ENCODE assay signal across 14 mouse cellular contexts in genomic region chr2:160062148-160062937, GRCm38 (mm10).
DNase-seq lines count a peak whose midpoint lies in the region; ATAC-seq lines count a peak whose summit lies in the region.
"Had no signal": no experiment of that assay in that cellular context is flagged by ENCODE, and none has a peak within 500 bp of the region (broad histone marks: within the 10 kb centered on the region; RNA-seq: fewer than 3 reads in every experiment).

No protein-coding gene starts in this region.

- H3K27me3 ChIP-seq in forebrain, embryonic 11.5 days (ENCODE audit: control insufficient read depth, insufficient read depth, low read length) = peaks cover 3% of the 10 kb centered on the region; the same call in 1 of the 2 replicates
- H3K27me3 ChIP-seq: embryonic facial prominence, embryonic 12.5 days; liver, embryonic 15.5 days had no signal

- ATAC-seq in forebrain, embryonic 11.5 days (replicated peaks; ENCODE audit: low FRiP score) = no peak
- ATAC-seq: forebrain, embryonic 16.5 days; midbrain, embryonic 16.5 days had no signal

- H3K36me3 ChIP-seq in forebrain, embryonic 11.5 days (ENCODE audit: control insufficient read depth, insufficient read depth, low read length) = no peaks in the 10 kb centered on the region
- H3K36me3 ChIP-seq: embryonic facial prominence, embryonic 12.5 days; heart, embryonic 10.5 days; hindbrain, embryonic 13.5 days; liver, embryonic 15.5 days had no signal

- H3K9ac ChIP-seq in forebrain, embryonic 11.5 days (ENCODE audit: low read length) = no peak overlapping the region
- H3K9ac ChIP-seq: embryonic facial prominence, embryonic 12.5 days; hindbrain, embryonic 13.5 days; liver, embryonic 15.5 days had no signal

- WGBS in forebrain, embryonic 11.5 days = 72% methylated on average over 4 of the region's 4 CpGs

- 0 out of 2 replicates have a peak, but pooled peaks cover 2% of the 10 kb centered on the region for H3K4me1 ChIP-seq in forebrain, embryonic 11.5 days (replicated peaks; ENCODE audit: control insufficient read depth, insufficient read depth, low read length)
- H3K4me1 ChIP-seq: liver, embryonic 15.5 days had no signal

- intact Hi-C loops in left cerebral cortex, postnatal 36 days (cut with DNase I) = loop anchor here (5.0 kb wide), 1 partner anchor 305 kb away; the partner anchor contains the start of gene Mafb

- H3K4me3 ChIP-seq in forebrain, embryonic 11.5 days (ENCODE audit: low read depth, low read length) = no peak overlapping the region
- H3K4me3 ChIP-seq: embryonic facial prominence, embryonic 12.5 days; heart, embryonic 10.5 days; hindbrain, embryonic 13.5 days; liver, embryonic 15.5 days had no signal

- H3K9me3 ChIP-seq in forebrain, embryonic 11.5 days (ENCODE audit: control insufficient read depth, low read length) = no peaks in the 10 kb centered on the region
- H3K9me3 ChIP-seq: embryonic facial prominence, embryonic 12.5 days; heart, embryonic 10.5 days; hindbrain, embryonic 13.5 days; liver, embryonic 15.5 days had no signal

- peak; percentile 12 to 33 for DNase-seq in kidney, adult 8-10 months
- DNase-seq in kidney, adult 11 months = no peak
- peak; percentile 9 for DNase-seq in thymus, postnatal 4 days
- DNase-seq in thymus, postnatal 0 days (ENCODE audit: low spot score) = no peak
- DNase-seq in kidney, postnatal 10 days = peak; percentile 20
- no peak for DNase-seq in forebrain, embryonic 11.5 days (ENCODE audit: low spot score)
- no peak for DNase-seq in left cerebral cortex, postnatal 36 days (ENCODE audit: low spot score in 2 of 2)
- DNase-seq: layer of hippocampus, postnatal 36 days had no signal

- H3K27ac ChIP-seq in forebrain, embryonic 11.5 days (ENCODE audit: low read depth, low read length) = no peak overlapping the region
- H3K27ac ChIP-seq: embryonic facial prominence, embryonic 12.5 days; heart, embryonic 10.5 days; hindbrain, embryonic 13.5 days; liver, embryonic 15.5 days had no signal

- no peak overlapping the region for H3K4me2 ChIP-seq in forebrain, embryonic 11.5 days (ENCODE audit: low read depth, low read length, severe bottlenecking)
- H3K4me2 ChIP-seq: embryonic facial prominence, embryonic 12.5 days; hindbrain, embryonic 13.5 days; liver, embryonic 15.5 days had no signal

Comparison
In these comparisons a context has a peak if more than half of its experiments do, and no peak if none do; other contexts are left out.
1. DNase-seq: peak in kidney, adult 8-10 months (2 of 2), thymus, postnatal 4 days (single experiment) and kidney, postnatal 10 days (single experiment); none in kidney, adult 11 months (single experiment), thymus, postnatal 0 days (single experiment), forebrain, embryonic 11.5 days (single experiment) and left cerebral cortex, postnatal 36 days (0 of 2).